Mouse (Mus musculus) left cerebral cortex, postnatal 14 days (tissue): ENCODE measurements around the gene Ager. TPM values are rescaled to one million over a fixed set of nuclear protein-coding genes. Genes with fewer than 3 reads are reported as not detected.

ENCODE experiments used
- DNase-seq, 2 experiments: peaks; one replicate each; pipeline ENCODE4 v3.0.0; 2021 to 2022; ENCODE audit warnings: low spot score in 2 of 2, mixed read lengths in 1 of 2
- intact Hi-C: fragments of 180-260 bp; cut with DNase I; formaldehyde crosslinking; loops from one replicate; pipeline ENCODE4 v1.15.1; 2025
- total RNA-seq, 2 experiments: library from RNA; stranded (reverse); gene quantifications; 2 replicates each; pipeline ENCODE4 v1.2.3; 2021

Ager gene
- total RNA-seq, 2 experiments from 2014 or later, result 0.87 to 1.2 TPM

GRCm38 (mm10) chr17:34599891-34600290 lies 2.2 kb downstream of the Ager start:
- intact Hi-C loops, result loop anchor here (10.0 kb wide), 2 partner anchors 565 to 635 kb away; partner anchors contain the start of genes Atp6v1g2, Col11a2, Nfkbil1 and Rxrb
- DNase-seq, result no peak

GRCm38 (mm10) chr17:34601796-34602195 lies 4.1 kb downstream of the Ager start:
- no peak for DNase-seq
- intact Hi-C loops, result loop anchor here (1.0 to 10.0 kb wide), 3 partner anchors 9 to 633 kb away; partner anchors contain the start of genes Atp6v1g2, Col11a2, Nfkbil1 and Rxrb

GRCm38 (mm10) chr17:34603375-34604060 lies 5.9 kb downstream of the Ager start, which contains the start of gene Rnf5:
TSS of gene Rnf5 (minus strand) at chr17:34603690.
- intact Hi-C loops, result loop anchor here (10.0 kb wide), 2 partner anchors 569 to 631 kb away; partner anchors contain the start of genes Atp6v1g2, Col11a2, Nfkbil1 and Rxrb
- peak; percentile 100 for DNase-seq

GRCm38 (mm10) chr17:34604061-34604508 lies 6.4 kb downstream of the Ager start, which contains the start of gene Agpat1:
TSS of gene Agpat1 (plus strand) at chr17:34604262.
- intact Hi-C loops, result loop anchor here (10.0 kb wide), 2 partner anchors 569 to 631 kb away; partner anchors contain the start of genes Atp6v1g2, Col11a2, Nfkbil1 and Rxrb
- DNase-seq, result peak; percentile 97 to 99

GRCm38 (mm10) chr17:34604511-34605237 lies 7.0 kb downstream of the Ager start:
- no peak for DNase-seq
- intact Hi-C loops, result loop anchor here (10.0 kb wide), 2 partner anchors 570 to 630 kb away; partner anchors contain the start of genes Atp6v1g2, Col11a2, Nfkbil1 and Rxrb

- peak; percentile 98 to 99 for DNase-seq
- intact Hi-C loops, result loop anchor here (10.0 kb wide), 2 partner anchors 571 to 629 kb away; partner anchors contain the start of genes Atp6v1g2, Col11a2, Nfkbil1 and Rxrb
These were observed 7.9 kb downstream of the Ager start for GRCm38 (mm10) chr17:34605609-34606008.

- intact Hi-C loops, result loop anchor here (10.0 kb wide), 2 partner anchors 572 to 628 kb away; partner anchors contain the start of genes Atp6v1g2, Col11a2, Nfkbil1 and Rxrb
- DNase-seq, result peak in 1 of 2 experiments; percentile 27
These were observed 8.8 kb downstream of the Ager start for GRCm38 (mm10) chr17:34606186-34607039.

GRCm38 (mm10) chr17:34607997-34608396 lies 10.3 kb downstream of the Ager start:
- no peak for DNase-seq
- intact Hi-C loops, result loop anchor here (10.0 kb wide), 2 partner anchors 573 to 627 kb away; partner anchors contain the start of genes Atp6v1g2, Col11a2, Nfkbil1 and Rxrb

GRCm38 (mm10) chr17:34611050-34611449 lies 13.4 kb downstream of the Ager start:
- no peak for DNase-seq
- intact Hi-C loops, result no loop called here

- intact Hi-C loops, result no loop called here
- DNase-seq, result no peak
These were observed 15.5 kb downstream of the Ager start for GRCm38 (mm10) chr17:34613054-34613645.

DNA sequence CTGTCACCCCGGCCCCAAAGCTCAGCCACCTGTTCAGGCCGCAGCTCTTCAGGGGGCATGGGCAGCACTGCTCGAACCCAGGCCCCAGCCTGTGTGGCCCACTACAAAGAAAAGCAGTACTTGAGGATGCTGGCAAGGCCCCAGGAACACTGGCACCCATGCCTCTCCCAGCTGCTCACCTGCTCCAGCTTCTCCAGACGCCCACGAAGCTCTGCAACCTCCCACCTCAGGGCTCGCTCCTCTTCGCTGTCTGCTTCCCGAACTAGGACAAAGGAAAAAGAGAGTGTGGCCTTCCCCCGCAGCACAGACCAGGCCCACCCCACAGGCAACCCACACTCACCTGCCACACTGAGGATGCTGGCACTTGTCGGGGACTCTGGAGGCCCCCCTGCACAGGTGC lies 16.2 kb downstream of the Ager start:
- intact Hi-C loops, result no loop called here

DNA sequence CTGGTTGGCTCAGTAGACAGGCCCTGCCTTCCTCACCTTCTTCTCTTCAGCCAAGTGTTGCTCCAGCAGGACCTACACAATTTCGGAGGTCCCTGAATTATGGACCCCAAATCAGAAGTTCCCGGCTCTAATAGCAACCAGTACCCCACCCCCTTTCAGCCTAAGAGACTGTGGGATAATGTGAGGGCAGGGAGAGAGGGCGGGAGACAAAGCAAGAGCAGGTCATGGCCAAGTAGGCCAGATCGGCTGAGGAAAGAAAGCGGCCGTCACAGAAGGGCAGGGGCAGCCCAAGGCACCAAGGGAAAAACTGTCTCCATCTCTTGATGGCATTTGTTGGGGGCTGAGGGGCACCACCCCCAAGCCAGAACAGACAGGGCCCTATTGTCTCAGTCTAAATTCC lies 18.2 kb downstream of the Ager start, which contains the start of gene Egfl8:
Gene Egfl8, minus strand, starts transcription at position 101 of the 400 bp plus-strand sequence.
- intact Hi-C loops, result no loop called here
- no peak for DNase-seq

More for the DNA sequence above, 16.2 kb downstream of the Ager start:
- no peak for DNase-seq

DNA sequence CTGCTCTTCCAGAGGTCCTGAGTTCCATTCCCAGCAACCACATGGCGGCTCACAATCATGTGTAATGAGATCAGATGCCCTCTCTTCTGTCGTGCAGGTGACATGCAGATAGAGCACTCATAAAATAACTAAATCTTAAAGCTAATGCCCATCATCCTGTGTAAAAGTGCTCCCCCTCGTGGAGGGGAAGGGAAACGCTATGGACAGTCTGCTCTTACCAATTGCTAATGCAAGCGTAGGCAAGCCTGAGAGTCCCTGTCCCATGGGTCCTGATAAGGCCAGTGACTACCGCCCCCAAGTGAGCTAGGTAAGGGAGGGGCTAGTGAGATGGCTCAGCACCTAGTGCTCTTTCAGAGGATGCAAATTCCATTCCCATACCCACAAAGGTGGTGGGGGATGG lies 21.3 kb downstream of the Ager start:
- peak in 1 of 2 experiments; percentile 66 for DNase-seq
- intact Hi-C loops, result no loop called here

GRCm38 (mm10) chr17:34621006-34621405 lies 23.3 kb downstream of the Ager start:
- intact Hi-C loops, result loop anchor here (10.0 kb wide), 1 partner anchor 176 kb away; no protein-coding TSS in a partner anchor
- no peak for DNase-seq

DNA sequence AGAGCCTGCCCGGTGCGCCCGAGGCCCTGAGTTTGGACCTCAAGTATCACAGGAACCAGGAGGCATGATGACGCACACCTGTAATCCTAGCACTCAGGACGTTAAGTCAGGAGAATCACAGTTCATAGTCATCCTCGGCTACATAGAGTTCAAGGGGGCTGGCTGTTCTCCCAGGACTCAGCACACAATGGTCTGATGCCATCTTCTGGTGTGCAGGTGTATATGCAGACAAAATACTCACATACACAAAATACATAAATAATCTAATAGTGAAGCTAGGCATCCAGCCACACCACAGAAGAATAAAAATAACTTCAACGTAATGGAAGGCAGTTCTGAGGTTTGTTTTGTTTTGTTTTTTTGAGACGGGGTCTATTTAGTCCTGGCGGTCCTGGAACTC lies 25.5 kb downstream of the Ager start:
- intact Hi-C loops, result loop anchor here (10.0 kb wide), 1 partner anchor 178 kb away; no protein-coding TSS in a partner anchor
- DNase-seq, result no peak

DNA sequence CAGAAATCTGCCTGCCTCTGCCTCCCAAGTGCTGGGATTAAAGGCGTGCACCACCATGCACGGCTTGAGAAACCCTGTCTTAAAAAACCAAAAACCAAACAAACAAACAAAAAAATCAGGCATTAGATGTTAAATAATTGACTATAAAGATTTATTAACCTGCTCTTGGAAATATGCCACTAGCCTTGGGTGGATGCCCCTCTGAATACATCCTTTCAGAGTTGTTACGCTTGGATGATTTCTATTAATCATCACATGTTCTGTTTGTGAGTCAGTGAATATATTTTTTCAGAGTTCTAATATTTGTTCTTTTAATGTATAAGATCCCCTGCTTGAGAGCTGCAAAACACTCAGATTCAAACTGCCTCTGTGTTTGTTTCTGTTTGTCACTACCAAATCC lies 27.3 kb downstream of the Ager start:
- intact Hi-C loops, result loop anchor here (10.0 kb wide), 1 partner anchor 180 kb away; no protein-coding TSS in a partner anchor
- DNase-seq, result no peak

GRCm38 (mm10) chr17:34626062-34626772 lies 28.6 kb downstream of the Ager start:
- DNase-seq, result no peak

More at GRCm38 (mm10) chr17:34626062-34626772, 28.6 kb downstream of the Ager start:
- intact Hi-C loops, result loop anchor here (10.0 kb wide), 1 partner anchor 181 kb away; no protein-coding TSS in a partner anchor
